Mouse (Mus musculus): ENCODE results near the gene 2410004P03Rik. TPM values are rescaled to one million over a fixed set of nuclear protein-coding genes. Genes with fewer than 3 reads are reported as not detected.

The 2410004P03Rik gene
- polyA plus RNA-seq, 1 experiment from 2014 or later, result 1.7 TPM

DNA sequence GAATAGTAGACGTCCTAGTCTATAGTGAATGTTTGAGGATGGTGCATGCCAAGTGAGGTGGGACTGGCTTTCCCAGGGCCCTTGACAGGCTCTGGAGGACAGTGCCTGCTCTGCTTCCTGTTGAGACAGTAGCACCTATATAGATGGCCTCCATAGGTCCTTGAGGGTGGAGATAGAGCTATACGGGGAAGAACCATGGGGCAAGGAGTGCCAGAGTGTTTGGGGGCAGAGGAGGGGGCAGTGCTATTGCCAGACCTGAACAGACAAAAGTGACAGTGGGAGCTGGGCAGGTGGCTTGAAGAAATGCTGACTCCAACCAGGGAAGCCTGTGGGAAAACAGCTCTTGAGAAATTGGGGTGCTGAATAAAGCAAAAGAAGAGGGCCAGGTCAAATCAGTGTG lies 17.2 kb downstream of the 2410004P03Rik start:
- Histone ChIP-seq H3K4me2 (replicated peaks; ENCODE audit: low read depth, low read length) (no peak overlapping the region), H3K9ac (ENCODE audit: low read depth, low read length) (no peak overlapping the region), H3K27me3 (ENCODE audit: control insufficient read depth, insufficient read depth, low read length) (peaks cover 10% of the 10 kb centered on the region), H3K9me3 (ENCODE audit: control insufficient read depth, low read length) (no peaks in the 10 kb centered on the region), H3K36me3 (ENCODE audit: control insufficient read depth, insufficient read depth, low read length) (no peaks in the 10 kb centered on the region), H3K27ac (ENCODE audit: low read depth, low read length) (no peak overlapping the region), H3K4me3 (ENCODE audit: low read depth, low read length) (no peak overlapping the region), H3K4me1 (replicated peaks; ENCODE audit: control insufficient read depth, insufficient read depth, low read length) (no peaks in the 10 kb centered on the region)
- WGBS, result 83% methylated on average over 2 of the region's 2 CpGs
- no peak for ATAC-seq (ENCODE audit: low FRiP score)
- no peak for DNase-seq (ENCODE audit: low spot score)

DNA sequence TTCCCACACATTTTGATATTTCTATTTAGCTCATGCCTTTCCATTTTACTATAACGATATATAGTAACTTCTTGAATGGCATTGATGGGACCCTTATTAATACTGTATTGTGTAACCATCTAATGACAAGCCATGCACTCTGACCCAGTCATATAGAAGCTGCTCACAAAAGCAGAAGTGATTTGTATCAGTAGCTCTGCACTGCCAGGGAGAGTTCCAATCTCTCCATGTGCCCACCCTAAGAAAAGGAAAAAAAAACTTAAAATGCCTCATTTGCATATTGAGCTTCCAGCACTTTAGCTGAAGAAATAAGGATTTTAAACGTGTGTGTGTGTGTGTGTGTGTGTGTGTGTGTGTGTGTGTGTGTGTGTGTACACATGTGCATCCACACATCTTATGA lies 19.2 kb downstream of the 2410004P03Rik start:
- no peaks in the 10 kb centered on the region for H3K9me3 ChIP-seq (ENCODE audit: control insufficient read depth, low read length)

DNA sequence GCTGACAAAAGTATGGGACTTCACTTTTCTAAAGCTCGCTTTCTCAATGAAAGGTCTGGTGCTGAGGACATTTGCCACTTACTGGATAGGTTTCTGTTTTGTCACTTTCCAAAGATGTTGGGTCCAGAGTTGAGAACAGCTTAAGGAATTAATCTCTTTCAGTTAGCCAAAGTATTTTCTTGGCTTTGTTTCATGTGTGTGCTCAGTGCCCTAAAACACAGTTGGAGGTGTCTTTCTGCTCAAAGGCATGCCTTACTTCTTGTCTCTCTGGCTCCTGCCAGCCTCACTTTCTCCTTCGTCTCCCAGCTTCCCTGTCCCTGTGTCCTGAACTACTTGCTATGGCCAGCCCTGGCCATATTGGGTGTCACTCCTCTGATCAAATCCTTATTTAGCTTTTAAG lies 20.2 kb downstream of the 2410004P03Rik start:
- Histone ChIP-seq H3K9ac (ENCODE audit: low read depth, low read length) (no peak overlapping the region), H3K9me3 (ENCODE audit: control insufficient read depth, low read length) (no peaks in the 10 kb centered on the region), H3K27ac (ENCODE audit: low read depth, low read length) (no peak overlapping the region), H3K4me3 (ENCODE audit: low read depth, low read length) (no peak overlapping the region), H3K27me3 (ENCODE audit: control insufficient read depth, insufficient read depth, low read length) (no peaks in the 10 kb centered on the region), H3K4me2 (replicated peaks; ENCODE audit: low read depth, low read length) (no peak overlapping the region), H3K4me1 (replicated peaks; ENCODE audit: control insufficient read depth, insufficient read depth, low read length) (no peaks in the 10 kb centered on the region), H3K36me3 (ENCODE audit: control insufficient read depth, insufficient read depth, low read length) (no peaks in the 10 kb centered on the region)
- 93% methylated on average over 2 of the region's 2 CpGs for WGBS
- ATAC-seq (ENCODE audit: low FRiP score) (no peak), DNase-seq (ENCODE audit: low spot score) (no peak)

More for the DNA sequence above, 19.2 kb downstream of the 2410004P03Rik start:
- Histone ChIP-seq H3K27ac (ENCODE audit: low read depth, low read length) (no peak overlapping the region), H3K36me3 (ENCODE audit: control insufficient read depth, insufficient read depth, low read length) (no peaks in the 10 kb centered on the region), H3K4me1 (replicated peaks; ENCODE audit: control insufficient read depth, insufficient read depth, low read length) (no peaks in the 10 kb centered on the region), H3K27me3 (ENCODE audit: control insufficient read depth, insufficient read depth, low read length) (no peaks in the 10 kb centered on the region), H3K4me2 (replicated peaks; ENCODE audit: low read depth, low read length) (no peak overlapping the region), H3K4me3 (ENCODE audit: low read depth, low read length) (no peak overlapping the region), H3K9ac (ENCODE audit: low read depth, low read length) (no peak overlapping the region)
- ATAC-seq (ENCODE audit: low FRiP score) (no peak), DNase-seq (ENCODE audit: low spot score) (no peak)
- 82% methylated on average over 2 of the region's 2 CpGs for WGBS

DNA sequence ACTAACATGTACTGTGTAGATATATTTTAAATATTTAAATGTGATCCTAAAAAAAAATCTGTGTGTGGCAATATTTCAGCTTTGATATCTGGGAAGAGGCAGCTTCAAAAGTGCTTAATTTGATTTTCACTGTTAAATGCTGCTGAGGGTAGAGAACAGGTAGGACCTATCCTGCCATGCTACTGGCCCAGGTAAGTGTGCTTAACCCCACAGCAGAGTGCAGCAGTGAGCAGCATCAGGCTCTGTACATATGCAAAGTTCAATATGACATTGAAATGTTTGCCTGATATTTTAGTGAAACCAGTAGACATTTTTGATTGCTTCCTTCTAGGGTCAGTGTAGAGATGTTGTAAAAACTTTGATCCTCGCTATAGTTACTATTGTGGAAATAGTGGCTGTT lies 25.7 kb downstream of the 2410004P03Rik start:
- ATAC-seq (ENCODE audit: low FRiP score) (no peak), DNase-seq (ENCODE audit: low spot score) (no peak)
- no peaks in the 10 kb centered on the region for H3K36me3 ChIP-seq (ENCODE audit: control insufficient read depth, insufficient read depth, low read length)
- H3K9ac ChIP-seq (ENCODE audit: low read depth, low read length), result no peak overlapping the region
- H3K4me3 ChIP-seq (ENCODE audit: low read depth, low read length), result no peak overlapping the region
- H3K4me1 ChIP-seq (replicated peaks; ENCODE audit: control insufficient read depth, insufficient read depth, low read length), result no peaks in the 10 kb centered on the region
- H3K4me2 ChIP-seq (replicated peaks; ENCODE audit: low read depth, low read length), result no peak overlapping the region
- WGBS, result 95% methylated on average over 1 of the region's 1 CpGs
- no peaks in the 10 kb centered on the region for H3K9me3 ChIP-seq (ENCODE audit: control insufficient read depth, low read length)
- no peak overlapping the region for H3K27ac ChIP-seq (ENCODE audit: low read depth, low read length)
- H3K27me3 ChIP-seq (ENCODE audit: control insufficient read depth, insufficient read depth, low read length), result no peaks in the 10 kb centered on the region

DNA sequence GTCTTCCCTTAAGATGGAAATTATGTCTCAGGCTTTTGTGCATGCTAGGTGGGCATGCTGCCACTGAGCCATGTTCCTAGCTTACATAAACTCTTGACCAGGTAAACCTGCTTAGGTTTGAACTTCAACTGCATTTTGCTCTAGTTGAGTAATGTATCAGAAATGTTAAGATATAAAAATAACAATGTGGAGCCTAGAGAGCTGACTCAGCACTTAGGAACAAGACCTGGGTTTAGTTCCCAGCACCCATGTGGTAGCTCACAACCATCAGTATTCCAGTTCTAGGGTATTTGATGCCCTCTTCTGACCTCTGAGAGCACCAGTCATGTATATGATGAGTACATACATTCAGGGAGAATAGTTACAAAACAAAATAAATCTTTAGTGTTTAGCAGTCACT lies 34.4 kb downstream of the 2410004P03Rik start:
- no peaks in the 10 kb centered on the region for H3K27me3 ChIP-seq (ENCODE audit: control insufficient read depth, insufficient read depth, low read length)
- ATAC-seq (ENCODE audit: low FRiP score), result no peak
- no peak overlapping the region for H3K4me2 ChIP-seq (replicated peaks; ENCODE audit: low read depth, low read length)
- H3K9ac ChIP-seq (ENCODE audit: low read depth, low read length), result no peak overlapping the region
- H3K27ac ChIP-seq (ENCODE audit: low read depth, low read length), result no peak overlapping the region
- H3K4me1 ChIP-seq (replicated peaks; ENCODE audit: control insufficient read depth, insufficient read depth, low read length), result no peaks in the 10 kb centered on the region
- H3K36me3 ChIP-seq (ENCODE audit: control insufficient read depth, insufficient read depth, low read length), result peaks cover 13% of the 10 kb centered on the region; the same call in 1 of the 2 replicates
- H3K4me3 ChIP-seq (ENCODE audit: low read depth, low read length), result no peak overlapping the region
- DNase-seq (ENCODE audit: low spot score), result no peak
- no peaks in the 10 kb centered on the region for H3K9me3 ChIP-seq (ENCODE audit: control insufficient read depth, low read length)

DNA sequence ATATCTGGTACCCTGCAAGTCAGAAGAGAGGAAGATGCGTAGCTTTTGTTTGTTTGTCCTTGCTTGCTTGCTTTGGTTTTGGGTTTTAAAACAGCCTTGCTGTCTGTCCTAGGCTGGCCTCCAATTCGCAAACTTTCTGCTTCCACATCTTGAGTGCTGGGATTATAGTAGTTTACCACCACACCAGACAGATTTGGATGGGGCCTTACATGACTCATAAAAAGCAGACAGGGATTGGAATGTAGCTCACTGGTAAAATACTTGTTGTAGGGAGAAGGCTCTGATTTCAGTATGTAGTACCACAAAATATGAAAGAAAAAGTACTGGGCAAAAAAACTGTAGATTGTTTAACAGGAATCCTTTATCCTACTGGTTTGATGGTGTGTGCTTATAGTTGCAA lies 44.7 kb downstream of the 2410004P03Rik start:
- no peak overlapping the region for H3K4me2 ChIP-seq (replicated peaks; ENCODE audit: low read depth, low read length)
- WGBS, result 94% methylated on average over 2 of the region's 2 CpGs
- DNase-seq (ENCODE audit: low spot score) (no peak), ATAC-seq (ENCODE audit: low FRiP score) (no peak)
- no peaks in the 10 kb centered on the region for H3K36me3 ChIP-seq (ENCODE audit: control insufficient read depth, insufficient read depth, low read length)
- H3K4me1 ChIP-seq (replicated peaks; ENCODE audit: control insufficient read depth, insufficient read depth, low read length), result no peaks in the 10 kb centered on the region
- no peaks in the 10 kb centered on the region for H3K27me3 ChIP-seq (ENCODE audit: control insufficient read depth, insufficient read depth, low read length)
- no peak overlapping the region for H3K9ac ChIP-seq (ENCODE audit: low read depth, low read length)
- no peaks in the 10 kb centered on the region for H3K9me3 ChIP-seq (ENCODE audit: control insufficient read depth, low read length)
- no peak overlapping the region for H3K27ac ChIP-seq (ENCODE audit: low read depth, low read length)
- no peak overlapping the region for H3K4me3 ChIP-seq (ENCODE audit: low read depth, low read length)

DNA sequence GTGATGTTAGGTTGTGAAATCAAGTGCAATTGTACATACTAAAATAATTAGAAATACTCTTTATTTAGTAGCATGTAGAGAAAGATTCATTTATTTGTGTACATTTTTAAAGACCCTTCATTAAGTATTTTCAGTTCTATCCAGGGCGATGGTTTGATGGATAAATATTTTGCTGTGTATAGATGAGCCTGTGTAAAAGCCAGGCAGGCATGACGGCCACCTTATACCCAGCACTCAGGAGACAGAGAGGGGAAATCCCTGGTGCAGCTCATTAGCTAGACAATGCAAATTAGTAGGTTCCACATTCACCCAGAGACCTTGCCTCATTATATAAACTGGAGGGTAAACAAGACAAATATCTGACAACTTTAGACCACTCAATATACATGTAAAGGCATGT lies 48.2 kb downstream of the 2410004P03Rik start:
- ATAC-seq (ENCODE audit: low FRiP score) (no peak), DNase-seq (ENCODE audit: low spot score) (no peak)
- Histone ChIP-seq H3K4me3 (ENCODE audit: low read depth, low read length) (no peak overlapping the region), H3K4me2 (replicated peaks; ENCODE audit: low read depth, low read length) (no peak overlapping the region), H3K27ac (ENCODE audit: low read depth, low read length) (no peak overlapping the region), H3K9me3 (ENCODE audit: control insufficient read depth, low read length) (no peaks in the 10 kb centered on the region), H3K27me3 (ENCODE audit: control insufficient read depth, insufficient read depth, low read length) (no peaks in the 10 kb centered on the region), H3K36me3 (ENCODE audit: control insufficient read depth, insufficient read depth, low read length) (no peaks in the 10 kb centered on the region), H3K4me1 (replicated peaks; ENCODE audit: control insufficient read depth, insufficient read depth, low read length) (no peaks in the 10 kb centered on the region), H3K9ac (ENCODE audit: low read depth, low read length) (no peak overlapping the region)
- WGBS, result 81% methylated on average over 2 of the region's 2 CpGs

DNA sequence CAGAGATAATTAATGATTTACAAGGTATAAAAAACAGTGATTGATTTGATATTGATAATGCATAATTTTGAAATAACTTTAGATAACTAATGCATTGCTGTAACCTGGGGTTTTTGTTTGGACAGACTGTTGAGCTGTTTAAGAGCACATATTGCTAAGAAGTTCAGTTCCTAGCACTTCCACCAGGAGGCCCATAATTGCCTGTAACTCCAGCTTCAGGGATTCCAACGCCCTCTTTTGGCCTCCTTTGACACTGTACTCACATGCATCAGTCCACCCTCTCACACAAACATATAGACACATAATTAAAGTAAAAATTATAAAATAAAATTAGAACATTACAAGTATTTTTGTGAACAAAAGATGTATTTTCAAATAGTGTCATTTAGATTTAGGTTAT lies 52.7 kb downstream of the 2410004P03Rik start:
- H3K4me1 ChIP-seq (replicated peaks; ENCODE audit: control insufficient read depth, insufficient read depth, low read length), result no peaks in the 10 kb centered on the region
- H3K4me2 ChIP-seq (replicated peaks; ENCODE audit: low read depth, low read length), result no peak overlapping the region
- no peak overlapping the region for H3K27ac ChIP-seq (ENCODE audit: low read depth, low read length)
- ATAC-seq (ENCODE audit: low FRiP score) (no peak), DNase-seq (ENCODE audit: low spot score) (peak; percentile 41)
- H3K9ac ChIP-seq (ENCODE audit: low read depth, low read length), result no peak overlapping the region
- H3K9me3 ChIP-seq (ENCODE audit: control insufficient read depth, low read length), result no peaks in the 10 kb centered on the region
- no peaks in the 10 kb centered on the region for H3K27me3 ChIP-seq (ENCODE audit: control insufficient read depth, insufficient read depth, low read length)
- no peak overlapping the region for H3K4me3 ChIP-seq (ENCODE audit: low read depth, low read length)
- WGBS, result 69% methylated on average over 1 of the region's 1 CpGs
- H3K36me3 ChIP-seq (ENCODE audit: control insufficient read depth, insufficient read depth, low read length), result no peaks in the 10 kb centered on the region
